Mouse (Mus musculus) liver, embryonic 13.5 days (tissue): ENCODE data around the gene Cic. TPM values are rescaled to one million over a fixed set of nuclear protein-coding genes. Genes with fewer than 3 reads are reported as not detected.

Experiments used
- ATAC-seq: fragments of 200-750 bp; cut with Nextera tagmentation; 2 replicates; pipeline ENCODE4 v1.8.0; 2017; ENCODE audit warnings: low read depth, mild to moderate bottlenecking, moderate number of reproducible peaks, moderate library complexity
- DNase-seq: peaks from one replicate; pipeline ENCODE4 v3.0.0; 2022
- H3K27ac ChIP-seq: fragments of 300-500 bp; sonication (generic); 2 replicates; pipeline ENCODE4 v1.5.1; 2015; ENCODE audit warnings: moderate library complexity, mild to moderate bottlenecking, inconsistent platforms
- H3K27me3 ChIP-seq: fragments of 300-500 bp; sonication (generic); 2 replicates; pipeline ENCODE4 v1.6.1; 2015; ENCODE audit warnings: mild to moderate bottlenecking, inconsistent platforms
- H3K36me3 ChIP-seq: fragments of 300-500 bp; sonication (generic); 2 replicates; pipeline ENCODE4 v1.6.1; 2015; ENCODE audit warnings: mild to moderate bottlenecking, inconsistent platforms
- H3K4me1 ChIP-seq: fragments of 300-500 bp; sonication (generic); replicated peaks from 2 replicates; pipeline ENCODE4 v1.6.1; 2015; ENCODE audit warnings: inconsistent platforms
- H3K4me2 ChIP-seq: fragments of 300-500 bp; sonication (generic); 2 replicates; pipeline ENCODE4 v1.6.1; 2015; ENCODE audit warnings: inconsistent platforms, mild to moderate bottlenecking, moderate library complexity
- H3K4me3 ChIP-seq: fragments of 300-500 bp; sonication (generic); replicated peaks from 2 replicates; pipeline ENCODE4 v1.5.1; 2015; ENCODE audit warnings: mild to moderate bottlenecking, inconsistent platforms
- H3K9ac ChIP-seq: fragments of 300-500 bp; sonication (generic); 2 replicates; pipeline ENCODE4 v1.6.1; 2015; ENCODE audit warnings: mild to moderate bottlenecking, inconsistent platforms
- H3K9me3 ChIP-seq: fragments of 300-500 bp; sonication (generic); replicated peaks from 2 replicates; pipeline ENCODE4 v1.6.1; 2016; ENCODE audit warnings: inconsistent platforms
- WGBS: fragments of 180-500 bp; shearing (Covaris S2); methylation state at CpG from one replicate; pipeline ENCODE4 v1.1.7; 2015; ENCODE audit not compliant: insufficient replicate concordance; 5-methylcytosine and 5-hydroxymethylcytosine counted together
- polyA plus RNA-seq: library from polyadenylated mRNA; unstranded; fragments of >200 nt; fragmentation: Nextera tagmentation; extraction: Ambion mirVana; gene quantifications from 2 replicates; pipeline ENCODE4 v1.2.1, GENCODE M21; 2015

Cic gene
- polyA plus RNA-seq, 1 experiment from 2014 or later, result 10.4 TPM

DNA sequence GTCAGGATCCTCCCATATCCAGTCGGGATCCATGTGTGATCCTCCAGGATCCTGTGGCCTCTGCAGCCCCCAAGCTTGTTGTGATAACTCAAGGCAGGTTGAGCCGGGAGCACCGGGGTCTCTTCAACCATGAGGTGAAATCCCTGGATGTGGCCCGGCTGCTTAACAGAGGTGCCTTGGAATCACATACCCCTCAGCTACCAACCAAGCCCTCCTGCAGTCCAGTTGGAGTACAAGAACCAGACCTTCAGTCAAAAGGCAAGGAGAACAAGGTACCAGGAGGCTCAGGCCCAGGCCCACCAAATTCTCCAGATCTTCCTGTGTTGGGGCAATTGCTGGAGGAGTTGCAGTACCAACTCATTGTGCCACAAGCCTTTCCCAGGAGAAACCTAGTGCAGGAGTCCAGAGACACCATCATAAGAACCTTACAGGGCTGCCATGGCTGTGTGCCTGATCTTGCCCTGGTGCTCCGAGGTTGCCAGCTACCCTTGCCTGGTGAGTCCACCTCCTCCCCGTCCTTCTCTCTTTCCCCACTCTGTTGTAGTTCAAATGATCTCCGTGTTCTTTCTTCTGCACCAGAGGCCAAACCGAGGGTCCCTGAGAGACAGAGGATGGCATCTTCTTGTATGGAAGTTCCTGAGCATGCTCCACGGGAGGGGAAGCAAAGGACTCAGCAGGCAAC is 35.6 kb downstream of the Cic start:
- Histone ChIP-seq H3K36me3 (no peaks in the 10 kb centered on the region), H3K27me3 (peaks cover 54% of the 10 kb centered on the region), H3K4me2 (no peak overlapping the region), H3K4me1 (peaks cover 9% of the 10 kb centered on the region), H3K9me3 (no peaks in the 10 kb centered on the region), H3K27ac (no peak overlapping the region), H3K4me3 (no peak overlapping the region), H3K9ac (no peak overlapping the region)
- ATAC-seq (no peak), DNase-seq (no peak)
- 43% methylated on average over 9 of the region's 9 CpGs for WGBS

DNA sequence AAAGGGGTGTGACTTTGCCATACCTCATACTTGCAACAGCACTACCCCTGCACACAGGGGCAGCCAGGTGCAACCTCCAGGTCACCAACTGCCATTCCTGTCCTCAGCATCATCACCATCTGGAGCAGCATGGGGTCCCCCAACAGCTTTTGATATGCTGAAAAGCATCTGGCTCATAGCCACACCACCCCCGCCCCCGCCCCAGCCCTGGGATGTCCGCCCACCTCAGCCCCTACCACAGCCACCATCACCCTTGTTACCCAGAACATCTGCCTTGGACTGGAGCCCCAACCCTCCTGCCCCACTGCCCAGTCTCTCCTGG is 36.1 kb downstream of the Cic start:
- peaks cover 8% of the 10 kb centered on the region for H3K4me1 ChIP-seq
- peaks cover 59% of the 10 kb centered on the region for H3K27me3 ChIP-seq
- H3K9ac ChIP-seq, result no peak overlapping the region
- ATAC-seq (no peak), DNase-seq (no peak)
- no peak overlapping the region for H3K27ac ChIP-seq
- H3K9me3 ChIP-seq, result no peaks in the 10 kb centered on the region
- no peak overlapping the region for H3K4me2 ChIP-seq
- WGBS, result 65% methylated on average over 3 of the region's 3 CpGs
- H3K36me3 ChIP-seq, result no peaks in the 10 kb centered on the region
- H3K4me3 ChIP-seq, result no peak overlapping the region

DNA sequence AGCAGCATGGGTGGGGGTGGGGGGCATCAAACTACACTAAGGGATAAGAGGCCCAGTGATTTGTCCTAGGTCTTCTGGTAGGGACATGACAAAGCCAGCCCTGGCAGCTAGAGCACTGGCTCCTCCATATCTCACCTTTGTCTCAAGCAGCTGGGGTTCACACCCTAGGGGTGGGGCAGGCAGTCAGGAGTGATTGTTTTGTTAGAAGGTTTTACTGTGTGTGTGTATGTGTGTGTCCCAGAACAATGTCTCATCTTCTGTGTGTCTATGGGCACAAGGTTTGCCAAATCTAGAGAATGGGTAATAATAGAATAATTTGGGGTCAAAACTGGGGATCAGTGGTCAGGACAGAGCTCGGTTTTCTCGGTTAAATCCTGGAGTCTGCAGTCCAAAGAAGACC is 38.0 kb downstream of the Cic start:
- H3K9me3 ChIP-seq, result no peaks in the 10 kb centered on the region
- WGBS, result 0% methylated on average over 2 of the region's 2 CpGs
- H3K27me3 ChIP-seq, result peaks cover 73% of the 10 kb centered on the region
- H3K4me1 ChIP-seq, result peaks cover 8% of the 10 kb centered on the region
- H3K9ac ChIP-seq, result no peak overlapping the region
- peak overlapping the region; percentile 54 for H3K4me3 ChIP-seq
- ATAC-seq (no peak), DNase-seq (no peak)
- no peak overlapping the region for H3K27ac ChIP-seq
- peak overlapping the region; percentile 72 for H3K4me2 ChIP-seq
- no peaks in the 10 kb centered on the region for H3K36me3 ChIP-seq

DNA sequence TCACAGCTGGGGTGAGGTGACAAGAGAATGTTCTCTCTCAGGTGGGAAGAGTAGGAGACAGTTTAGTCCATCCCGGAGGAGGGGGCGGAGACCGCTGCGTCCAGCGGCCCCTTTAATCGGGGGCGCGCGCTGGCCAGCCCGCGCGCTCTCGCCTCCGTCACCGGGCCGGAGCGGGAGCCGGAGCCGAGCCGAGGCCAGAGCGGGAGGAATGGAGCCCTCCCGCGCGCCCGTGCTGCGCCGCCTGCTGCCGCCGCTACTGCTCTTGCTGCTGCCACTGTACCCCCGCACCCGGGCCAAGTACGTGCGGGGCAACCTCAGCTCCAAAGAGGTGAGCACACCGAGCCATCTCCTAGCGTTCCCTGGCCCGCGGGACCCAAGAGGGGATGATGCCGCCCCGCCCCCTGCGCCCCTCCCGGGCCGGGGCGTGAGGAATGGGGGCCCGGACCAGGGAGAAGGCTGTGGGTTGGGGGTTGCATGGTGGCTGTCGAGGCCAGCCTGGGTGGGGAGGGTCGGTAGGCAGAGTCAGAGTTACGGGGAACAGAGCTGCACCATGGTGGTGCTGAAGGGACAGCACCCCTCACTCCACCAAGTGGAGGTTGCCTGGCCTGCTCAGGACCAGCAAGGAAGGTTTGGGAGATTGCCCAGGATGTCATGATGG is 38.6 kb downstream of the Cic start, which contains the start of gene Tmem145:
Gene Tmem145, plus strand, starts transcription at position 151 of the 658 bp plus-strand sequence.
- Histone ChIP-seq H3K36me3 (no peaks in the 10 kb centered on the region), H3K27ac (no peak within 1 kb of the TSS), H3K27me3 (peaks cover 76% of the 10 kb centered on the region), H3K9me3 (no peaks in the 10 kb centered on the region), H3K4me1 (peaks cover 8% of the 10 kb centered on the region), H3K4me3 (peak within 1 kb of the TSS; percentile 54), H3K4me2 (peak within 1 kb of the TSS; percentile 72), H3K9ac (no peak within 1 kb of the TSS)
- 1% methylated on average over 47 of the region's 47 CpGs for WGBS
- DNase-seq, result no peak
- ATAC-seq, result peak; percentile 34; the same call in 1 of the 2 replicates

DNA sequence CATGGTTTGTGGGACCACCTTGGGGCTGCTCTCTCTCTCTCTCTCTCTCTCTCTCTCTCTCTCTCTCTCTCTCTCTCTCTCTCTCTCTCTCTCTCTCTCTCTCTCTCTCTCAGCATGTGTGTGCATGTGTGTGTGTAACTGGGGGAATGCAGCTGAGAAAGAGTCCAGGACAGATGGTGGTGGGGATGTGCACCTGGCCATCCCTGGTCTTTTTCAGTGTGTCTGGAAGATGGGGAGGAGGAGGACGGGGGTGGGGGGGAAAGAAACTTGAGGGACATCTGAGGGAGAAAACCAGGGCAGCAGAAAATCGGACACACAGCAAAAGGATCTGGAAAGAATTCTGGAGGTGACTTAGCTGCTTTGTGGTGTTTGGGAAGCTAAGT is 39.1 kb downstream of the Cic start:
- no peaks in the 10 kb centered on the region for H3K9me3 ChIP-seq
- 31% methylated on average over 2 of the region's 2 CpGs for WGBS
- no peak overlapping the region for H3K4me3 ChIP-seq
- H3K4me1 ChIP-seq, result peaks cover 8% of the 10 kb centered on the region
- DNase-seq, result no peak
- no peaks in the 10 kb centered on the region for H3K36me3 ChIP-seq
- ATAC-seq, result no peak
- no peak overlapping the region for H3K9ac ChIP-seq
- peaks cover 81% of the 10 kb centered on the region for H3K27me3 ChIP-seq
- no peak overlapping the region for H3K4me2 ChIP-seq
- no peak overlapping the region for H3K27ac ChIP-seq

DNA sequence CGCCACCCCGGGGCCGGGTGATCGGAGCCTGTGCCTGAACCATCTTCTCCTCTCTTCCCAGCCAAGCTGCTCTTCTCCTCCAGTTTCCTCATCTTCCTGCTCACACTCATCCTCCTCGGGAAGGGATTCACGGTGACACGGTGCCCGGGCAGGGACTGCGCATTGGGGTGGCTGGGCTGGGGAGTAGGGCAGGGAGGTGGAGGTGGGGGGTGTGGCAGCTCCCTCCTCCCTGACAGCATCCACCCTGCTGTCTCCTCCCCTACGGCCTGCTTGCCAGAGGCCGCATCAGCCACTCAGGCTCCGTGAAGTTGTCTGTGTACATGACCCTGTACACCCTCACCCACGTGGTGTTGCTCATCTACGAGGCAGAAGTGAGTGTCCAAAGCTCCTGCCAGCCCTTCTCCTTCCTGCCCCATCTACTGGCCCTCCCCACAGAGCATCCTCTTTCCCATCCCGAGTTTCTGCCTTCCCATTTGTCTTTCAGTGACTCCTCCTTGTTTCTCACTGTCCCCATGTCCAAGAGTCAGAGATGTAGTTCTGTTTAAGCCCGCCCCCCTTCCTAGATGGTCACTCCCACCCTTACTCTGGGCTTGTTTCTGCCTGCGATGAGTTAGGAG is 41.3 kb downstream of the Cic start:
- H3K9me3 ChIP-seq, result no peaks in the 10 kb centered on the region
- H3K27me3 ChIP-seq, result peaks cover 87% of the 10 kb centered on the region
- DNase-seq (no peak), ATAC-seq (no peak)
- no peak overlapping the region for H3K9ac ChIP-seq
- no peak overlapping the region for H3K4me2 ChIP-seq
- no peak overlapping the region for H3K4me3 ChIP-seq
- H3K4me1 ChIP-seq, result peaks cover 8% of the 10 kb centered on the region
- WGBS, result 50% methylated on average over 17 of the region's 17 CpGs
- no peaks in the 10 kb centered on the region for H3K36me3 ChIP-seq
- no peak overlapping the region for H3K27ac ChIP-seq

DNA sequence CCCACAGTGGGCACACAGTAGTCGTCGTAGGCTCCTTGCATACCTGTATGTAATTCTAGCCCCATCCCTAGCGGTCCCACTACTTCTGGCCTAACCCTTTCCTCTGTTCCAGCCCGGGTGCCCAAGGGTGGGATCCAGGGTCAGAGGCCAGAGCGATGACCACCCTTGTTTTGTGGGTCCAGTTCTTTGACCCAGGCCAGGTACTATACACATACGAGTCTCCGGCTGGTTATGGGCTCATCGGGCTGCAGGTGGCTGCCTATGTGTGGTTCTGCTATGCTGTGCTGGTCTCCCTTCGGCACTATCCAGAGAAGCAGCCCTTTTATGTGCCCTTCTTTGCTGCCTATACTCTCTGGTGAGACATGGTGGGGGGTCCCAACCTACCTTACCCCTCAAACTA is 41.9 kb downstream of the Cic start:
- Histone ChIP-seq H3K9me3 (no peaks in the 10 kb centered on the region), H3K4me1 (peaks cover 8% of the 10 kb centered on the region), H3K27me3 (peaks cover 87% of the 10 kb centered on the region), H3K4me2 (no peak overlapping the region), H3K36me3 (no peaks in the 10 kb centered on the region), H3K4me3 (no peak overlapping the region), H3K9ac (no peak overlapping the region), H3K27ac (no peak overlapping the region)
- ATAC-seq, result no peak
- DNase-seq, result no peak
- WGBS, result 73% methylated on average over 9 of the region's 9 CpGs

DNA sequence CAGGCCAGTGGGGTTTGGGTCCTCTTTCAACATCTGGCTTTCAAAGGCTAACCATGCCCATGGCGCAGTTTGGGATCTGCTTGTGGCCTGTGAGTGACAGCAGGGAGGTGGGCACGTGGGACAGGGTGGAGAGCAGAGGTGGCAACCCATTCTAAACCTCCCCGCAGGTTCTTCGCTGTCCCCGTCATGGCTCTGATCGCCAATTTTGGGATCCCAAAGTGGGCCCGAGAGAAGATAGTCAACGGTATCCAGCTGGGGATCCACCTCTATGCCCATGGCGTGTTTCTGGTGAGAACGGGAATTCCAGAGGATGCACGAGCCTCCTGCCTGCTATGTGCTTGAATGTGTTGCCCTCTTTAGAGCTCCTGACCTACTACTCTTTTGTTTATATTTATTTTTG is 43.7 kb downstream of the Cic start:
- Histone ChIP-seq H3K27me3 (peaks cover 92% of the 10 kb centered on the region), H3K4me3 (no peak overlapping the region), H3K4me1 (peaks cover 15% of the 10 kb centered on the region), H3K9ac (no peak overlapping the region), H3K36me3 (no peaks in the 10 kb centered on the region), H3K4me2 (no peak overlapping the region), H3K9me3 (no peaks in the 10 kb centered on the region), H3K27ac (no peak overlapping the region)
- 62% methylated on average over 11 of the region's 11 CpGs for WGBS
- DNase-seq, result no peak
- ATAC-seq, result no peak

DNA sequence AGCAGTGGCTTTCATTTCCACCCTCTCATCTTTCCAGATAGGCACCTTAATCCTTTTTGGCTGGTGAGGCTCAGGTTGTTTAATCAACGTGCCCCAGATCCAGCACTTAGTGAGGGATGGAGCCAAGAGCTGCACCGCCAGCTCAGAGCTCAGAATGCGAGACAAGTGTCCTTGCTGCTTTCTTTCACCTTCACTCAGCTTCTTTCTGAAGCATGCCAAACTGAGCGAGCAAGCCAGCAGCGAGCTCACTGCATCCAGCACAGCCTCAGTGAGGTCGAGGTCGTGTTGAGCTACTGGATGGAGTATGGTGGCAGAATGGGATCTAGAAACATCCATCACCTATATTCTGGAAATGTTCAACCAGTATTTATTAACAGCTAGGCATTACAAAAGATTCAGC is 45.8 kb downstream of the Cic start:
- Histone ChIP-seq H3K9ac (no peak overlapping the region), H3K27me3 (peaks cover 85% of the 10 kb centered on the region), H3K27ac (no peak overlapping the region), H3K4me2 (no peak overlapping the region), H3K4me1 (peaks cover 29% of the 10 kb centered on the region), H3K4me3 (no peak overlapping the region), H3K9me3 (no peaks in the 10 kb centered on the region), H3K36me3 (no peaks in the 10 kb centered on the region)
- WGBS, result 32% methylated on average over 7 of the region's 7 CpGs
- ATAC-seq, result no peak
- DNase-seq, result no peak

DNA sequence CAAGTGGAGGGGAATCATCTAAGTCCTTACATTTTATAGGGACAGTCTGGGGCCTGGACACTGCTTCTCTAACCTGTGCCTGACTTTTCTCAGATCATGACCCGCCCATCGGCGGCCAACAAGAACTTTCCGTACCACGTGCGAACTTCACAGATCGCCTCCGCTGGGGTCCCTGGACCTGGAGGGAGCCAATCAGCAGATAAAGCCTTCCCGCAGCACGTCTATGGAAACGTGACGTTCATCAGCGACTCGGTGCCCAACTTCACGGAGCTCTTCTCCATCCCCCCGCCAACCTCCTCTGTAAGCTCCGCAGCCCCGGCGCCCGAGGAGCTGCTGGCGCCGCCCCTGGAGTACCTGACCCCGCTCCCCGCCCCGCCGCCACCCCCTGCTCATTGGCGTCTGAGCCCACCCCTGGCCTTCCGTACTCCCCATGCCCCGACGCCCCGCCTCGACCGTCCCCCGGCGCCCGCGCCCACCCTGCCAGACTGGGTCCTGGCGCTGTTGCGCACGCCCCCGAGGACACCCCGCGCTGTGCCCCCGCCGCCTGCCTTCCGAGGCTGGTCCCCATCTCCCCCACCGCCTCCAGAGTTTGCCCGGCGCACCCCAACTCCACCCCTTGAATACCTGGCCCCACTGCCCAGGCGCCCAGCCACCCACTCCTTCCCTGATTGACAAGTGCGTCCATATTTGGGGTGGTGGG is 47.3 kb downstream of the Cic start:
- Histone ChIP-seq H3K9ac (no peak overlapping the region), H3K27ac (no peak overlapping the region), H3K4me1 (peaks cover 31% of the 10 kb centered on the region), H3K27me3 (peaks cover 71% of the 10 kb centered on the region), H3K9me3 (no peaks in the 10 kb centered on the region), H3K36me3 (no peaks in the 10 kb centered on the region), H3K4me3 (peak overlapping the region; percentile 70), H3K4me2 (peak overlapping the region; percentile 88)
- ATAC-seq (no peak), DNase-seq (no peak)
- 2% methylated on average over 50 of the region's 51 CpGs for WGBS

DNA sequence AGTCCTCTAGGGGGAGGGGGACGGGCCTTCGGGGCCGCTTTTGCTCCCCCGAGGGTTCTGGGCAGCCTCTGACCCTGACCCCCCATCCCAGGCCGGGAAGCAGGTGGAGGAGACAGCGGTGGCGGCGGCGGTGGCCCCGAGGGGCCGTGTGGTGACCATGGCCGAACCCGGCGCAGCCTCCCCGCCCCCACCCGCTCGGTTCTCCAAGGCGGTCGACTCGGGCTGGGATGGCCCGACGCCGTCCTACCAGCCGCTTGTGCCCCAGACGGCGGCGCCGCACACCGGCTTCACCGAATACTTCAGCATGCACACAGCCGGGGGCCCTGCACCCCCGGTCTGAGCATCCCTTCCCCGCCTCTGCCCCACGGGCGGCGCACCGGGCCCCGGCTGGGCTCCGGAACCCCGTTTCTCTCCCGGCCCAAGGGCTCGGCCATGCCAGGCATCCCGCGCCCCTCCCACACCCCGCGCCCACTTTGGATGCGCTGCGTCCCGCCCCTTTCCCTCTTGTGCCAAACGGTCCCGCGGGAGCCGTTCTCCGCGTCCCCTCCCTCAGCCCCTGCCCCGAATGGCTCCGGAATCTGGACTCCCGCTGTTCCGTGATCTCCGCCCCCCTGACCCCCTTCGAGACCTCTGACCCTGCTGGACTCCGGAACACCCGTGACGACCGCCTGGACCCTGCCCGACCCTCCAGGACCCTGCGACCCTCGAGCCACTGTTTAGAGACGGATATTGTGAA is 48.0 kb downstream of the Cic start:
- Histone ChIP-seq H3K27me3 (peaks cover 69% of the 10 kb centered on the region), H3K9ac (no peak overlapping the region), H3K4me3 (peak overlapping the region; percentile 70), H3K9me3 (no peaks in the 10 kb centered on the region), H3K36me3 (no peaks in the 10 kb centered on the region), H3K27ac (no peak overlapping the region), H3K4me1 (peaks cover 31% of the 10 kb centered on the region), H3K4me2 (peak overlapping the region; percentile 88)
- ATAC-seq, result no peak
- DNase-seq, result no peak
- WGBS, result 2% methylated on average over 66 of the region's 69 CpGs
